13 mouse cellular contexts compared by ENCODE assay signal in genomic region chr2:173238522-173238921, GRCm38 (mm10). TPM values are rescaled to one million over a fixed set of nuclear protein-coding genes. Genes with fewer than 3 reads are reported as not detected.
DNase-seq lines count a peak whose midpoint lies in the region; ATAC-seq and TF ChIP-seq lines count a peak whose summit lies in the region.
"Had no signal": no experiment of that assay in that cellular context is flagged by ENCODE, and none has a peak within 500 bp of the region (broad histone marks: within the 10 kb centered on the region; RNA-seq: fewer than 3 reads in every experiment).

No protein-coding gene starts in this region.

- TF ChIP-seq CTCF in CH12.LX (conservative IDR thresholded peaks at IDR 0.05 in 1 of 2, IDR thresholded peaks at IDR 0.05 in 1 of 2; ENCODE audit: low read depth in 2 of 2, low read length in 2 of 2): no peak
- no peak for TF ChIP-seq CTCF in hindbrain, postnatal 0 days (IDR thresholded peaks at IDR 0.05; ENCODE audit: low read depth)
- no peak for TF ChIP-seq CTCF in liver, postnatal 0 days (IDR thresholded peaks at IDR 0.05; ENCODE audit: low read depth)

- in situ Hi-C loops in CH12.LX (cut with MboI; ENCODE audit: low pct_ligation_motif_present, low pct_unique_long_range_greater_than_20kb, low sequenced_read_pairs): no loop called here

- no peak overlapping the region for H3K4me2 ChIP-seq in CH12.LX (ENCODE audit: insufficient read depth, low read depth, poor library complexity, severe bottlenecking)
- 0 out of 2 replicates have a peak overlapping the region, but pooled peaks have one; percentile 7 for H3K4me2 ChIP-seq in embryonic facial prominence, embryonic 11.5 days (ENCODE audit: low read depth, low read length)
- no peak overlapping the region for H3K4me2 ChIP-seq in hindbrain, postnatal 0 days (ENCODE audit: low read depth, low read length)
- H3K4me2 ChIP-seq in liver, postnatal 0 days (ENCODE audit: low read depth, low read length): no peak overlapping the region

- no peak for TF ChIP-seq RAD21 in CH12.LX (IDR thresholded peaks at IDR 0.05; ENCODE audit: low read depth, low read length)

- no peak overlapping the region for H3K9ac ChIP-seq in CH12.LX (ENCODE audit: insufficient read depth, low read depth)
- H3K9ac ChIP-seq in embryonic facial prominence, embryonic 11.5 days (replicated peaks; ENCODE audit: low read length): peak overlapping the region; percentile 22; the same call in 1 of the 2 replicates
- peak overlapping the region; percentile 30; the same call in 1 of the 2 replicates for H3K9ac ChIP-seq in hindbrain, postnatal 0 days (replicated peaks; ENCODE audit: low read length)
- no peak overlapping the region for H3K9ac ChIP-seq in liver, postnatal 0 days (replicated peaks)

- H3K9me3 ChIP-seq in heart, embryonic 10.5 days: no peaks in the 10 kb centered on the region
- H3K9me3 ChIP-seq in CH12.LX (replicated peaks; ENCODE audit: low read length): no peaks in the 10 kb centered on the region
- no peaks in the 10 kb centered on the region for H3K9me3 ChIP-seq in embryonic facial prominence, embryonic 11.5 days (replicated peaks; ENCODE audit: control insufficient read depth, low read length)
- no peaks in the 10 kb centered on the region for H3K9me3 ChIP-seq in hindbrain, postnatal 0 days (ENCODE audit: low read length)
- no peaks in the 10 kb centered on the region for H3K9me3 ChIP-seq in liver, postnatal 0 days (ENCODE audit: low read length)

- 0 out of 2 replicates have a peak overlapping the region, but pooled peaks have one; percentile 36 for H3K27ac ChIP-seq in heart, embryonic 10.5 days
- no peak overlapping the region for H3K27ac ChIP-seq in CH12.LX (ENCODE audit: insufficient read depth, low read depth)
- H3K27ac ChIP-seq in embryonic facial prominence, embryonic 11.5 days (replicated peaks; ENCODE audit: low read depth, low read length): 0 out of 2 replicates have a peak overlapping the region, but pooled peaks have one; percentile 4
- no peak overlapping the region for H3K27ac ChIP-seq in hindbrain, postnatal 0 days
- H3K27ac ChIP-seq in liver, postnatal 0 days (ENCODE audit: low read depth): no peak overlapping the region

- no peak overlapping the region for H3K4me3 ChIP-seq in heart, embryonic 10.5 days
- H3K4me3 ChIP-seq in CH12.LX (replicated peaks in 1 of 3; ENCODE audit: low read depth in 2 of 3, low read length in 2 of 3, poor library complexity in 1 of 3): no peak overlapping the region
- no peak overlapping the region for H3K4me3 ChIP-seq in embryonic facial prominence, embryonic 11.5 days (ENCODE audit: low read depth, low read length)
- H3K4me3 ChIP-seq in hindbrain, postnatal 0 days (ENCODE audit: low read length): no peak overlapping the region
- H3K4me3 ChIP-seq in liver, postnatal 0 days (ENCODE audit: low read depth, low read length): no peak overlapping the region

- dilution Hi-C loops in CH12.LX (cut with MboI; ENCODE audit: extremely low pct_ligation_motif_present, extremely low pct_unique_long_range_greater_than_20kb, low sequenced_read_pairs): no loop called here

- no peak for TF ChIP-seq EP300 in CH12.LX (IDR thresholded peaks at IDR 0.05; ENCODE audit: low read length)
- no peak for TF ChIP-seq EP300 in liver, postnatal 0 days (IDR thresholded peaks at IDR 0.05; ENCODE audit: low read depth)

- WGBS in heart, embryonic 10.5 days: 22% methylated on average over 14 of the region's 14 CpGs
- WGBS in embryonic facial prominence, embryonic 11.5 days: 8% methylated on average over 14 of the region's 14 CpGs
- WGBS in hindbrain, postnatal 0 days: 24% methylated on average over 14 of the region's 14 CpGs
- 55% methylated on average over 14 of the region's 14 CpGs for WGBS in liver, postnatal 0 days (ENCODE audit: insufficient replicate concordance)

- H3K36me3 ChIP-seq in heart, embryonic 10.5 days: no peaks in the 10 kb centered on the region
- H3K36me3 ChIP-seq in CH12.LX (replicated peaks in 1 of 2; ENCODE audit: control insufficient read depth in 1 of 2, insufficient read depth in 1 of 2, low read length in 1 of 2): peaks cover 3 to 31% of the 10 kb centered on the region in 2 experiments
- no peaks in the 10 kb centered on the region for H3K36me3 ChIP-seq in embryonic facial prominence, embryonic 11.5 days (replicated peaks; ENCODE audit: control insufficient read depth, insufficient read depth, low read depth, low read length)
- no peaks in the 10 kb centered on the region for H3K36me3 ChIP-seq in hindbrain, postnatal 0 days (ENCODE audit: insufficient read depth, low read length)
- H3K36me3 ChIP-seq in liver, postnatal 0 days (replicated peaks; ENCODE audit: insufficient read depth, low read length): no peaks in the 10 kb centered on the region

- no peak for DNase-seq in heart, embryonic 10.5 days (ENCODE audit: low spot score)
- DNase-seq in heart, adult 11 months: no peak
- DNase-seq in CH12.LX (ENCODE audit: extremely low read depth): no peak
- DNase-seq in embryonic facial prominence, embryonic 11.5 days (ENCODE audit: low spot score): no peak
- no peak for DNase-seq in hindbrain, postnatal 0 days (ENCODE audit: low spot score)
- DNase-seq in right cerebral cortex, adult 2 months (ENCODE audit: low spot score in 2 of 2): no peak
- no peak for DNase-seq in liver, postnatal 0 days
- DNase-seq: B cell, adult 2 months; cerebellum, postnatal 14 days; heart, adult 18-20 months; kidney, adult 11 months had no signal

- ATAC-seq in embryonic facial prominence, embryonic 11.5 days (replicated peaks; ENCODE audit: insufficient number of reproducible peaks, low FRiP score, low TSS enrichment, low read depth): no peak
- ATAC-seq in hindbrain, postnatal 0 days: no peak
- no peak for ATAC-seq in megakaryocyte, adult 5-6 weeks (ENCODE audit: poor library complexity, severe bottlenecking)
- ATAC-seq in liver, postnatal 0 days: no peak

- no peak for TF ChIP-seq POLR2A in CH12.LX (IDR thresholded peaks at IDR 0.05; ENCODE audit: low read depth, low read length)

- peaks cover 19% of the 10 kb centered on the region; the same call in 1 of the 2 replicates for H3K27me3 ChIP-seq in heart, embryonic 10.5 days (ENCODE audit: insufficient read depth, poor library complexity, severe bottlenecking)
- no peaks in the 10 kb centered on the region for H3K27me3 ChIP-seq in CH12.LX (replicated peaks)
- no peaks in the 10 kb centered on the region for H3K27me3 ChIP-seq in embryonic facial prominence, embryonic 11.5 days (ENCODE audit: control insufficient read depth, insufficient read depth, low read length)
- no peaks in the 10 kb centered on the region for H3K27me3 ChIP-seq in hindbrain, postnatal 0 days (ENCODE audit: insufficient read depth, low read length)
- H3K27me3 ChIP-seq in liver, postnatal 0 days (ENCODE audit: insufficient read depth, low read length): no peaks in the 10 kb centered on the region

- peaks cover 70% of the 10 kb centered on the region for H3K4me1 ChIP-seq in heart, embryonic 10.5 days
- H3K4me1 ChIP-seq in CH12.LX (ENCODE audit: control insufficient read depth in 1 of 2, insufficient read depth in 2 of 2): peaks cover 23 to 45% of the 10 kb centered on the region in 2 experiments
- H3K4me1 ChIP-seq in embryonic facial prominence, embryonic 11.5 days (ENCODE audit: control insufficient read depth, insufficient read depth, low read length): peaks cover 27% of the 10 kb centered on the region
- H3K4me1 ChIP-seq in hindbrain, postnatal 0 days (ENCODE audit: insufficient read depth, low read length): peaks cover 7% of the 10 kb centered on the region
- H3K4me1 ChIP-seq in liver, postnatal 0 days (ENCODE audit: insufficient read depth): no peaks in the 10 kb centered on the region

- peaks cover 38% of the 10 kb centered on the region for H3K79me2 ChIP-seq in CH12.LX (replicated peaks; ENCODE audit: control insufficient read depth, extremely low read depth, insufficient read depth, poor library complexity, severe bottlenecking)

TF ChIP-seq in CH12.LX, 34 proteins besides CTCF, POLR2A, EP300 and RAD21:
- TF ChIP-seq CHD1 (IDR thresholded peaks at IDR 0.05; ENCODE audit: low read depth, low read length): no peak
- TF ChIP-seq USF2 (conservative IDR thresholded peaks at IDR 0.05; ENCODE audit: low read depth, low read length): no peak
- TF ChIP-seq HCFC1 (IDR thresholded peaks at IDR 0.05; ENCODE audit: low read depth, low read length): no peak
- TF ChIP-seq ETS1 (conservative IDR thresholded peaks at IDR 0.05; ENCODE audit: low read depth, low read length): 0 out of 2 replicates have a peak, but pooled peaks have one; percentile 6
- no peak for TF ChIP-seq SIN3A (IDR thresholded peaks at IDR 0.05; ENCODE audit: low read length)
TF ChIP-seq in CH12.LX: peak in this region for 1.

RNA-seq across cellular contexts. Expression of gene Zbp1, which starts 19.8 kb away (rescaled TPM):
- not detected in 2 replicates for polyA plus RNA-seq in heart, embryonic 10.5 days (2016; fragmentation: Nextera tagmentation; extraction: Ambion mirVana)
- total RNA-seq in CH12.LX (2012; rRNA removed) (8.4 and 8.7 TPM in 2 replicates), CH12.LX (2014; rRNA removed) (7.3 and 9.8 TPM in 2 replicates)
- 7.9 and 8.1 TPM in 2 replicates for polyA plus RNA-seq in CH12.LX (2012; ENCODE audit: insufficient read length, low read depth)
- not detected in 2 replicates for polyA plus RNA-seq in embryonic facial prominence, embryonic 11.5 days (2014; fragmentation: Nextera tagmentation; extraction: Ambion mirVana)
- total RNA-seq in hindbrain, postnatal 0 days (2014; rRNA removed): not detected in 2 replicates
- polyA plus RNA-seq in hindbrain, postnatal 0 days (2015; fragmentation: Nextera tagmentation; extraction: Ambion mirVana): 0.58 and 0.68 TPM in 2 replicates
- 54.6 and 63.0 TPM in 2 replicates for total RNA-seq in megakaryocyte, adult 5-6 weeks (2015)
- 35.6 and 56.8 TPM in 2 replicates for total RNA-seq in megakaryocyte, adult 5-6 weeks (2017)
- polyA plus RNA-seq in liver, postnatal 0 days (2015; fragmentation: Nextera tagmentation; extraction: Ambion mirVana): 4.9 and 6.7 TPM in 2 replicates
- total RNA-seq: left cerebral cortex, adult 18-20 months had no signal

RNA-seq across cellular contexts. Expression of gene Pmepa1, which starts 37.8 kb away (rescaled TPM):
- polyA plus RNA-seq in heart, embryonic 10.5 days (2016; fragmentation: Nextera tagmentation; extraction: Ambion mirVana): 1.4 and 1.9 TPM in 2 replicates
- total RNA-seq in CH12.LX (2012; rRNA removed): 9.8 and 9.9 TPM in 2 replicates
- 1.2 and 1.6 TPM in 2 replicates for total RNA-seq in CH12.LX (2014; rRNA removed)
- polyA plus RNA-seq in CH12.LX (2012; ENCODE audit: insufficient read length, low read depth): 11.0 and 11.8 TPM in 2 replicates
- 3.3 and 3.4 TPM in 2 replicates for polyA plus RNA-seq in embryonic facial prominence, embryonic 11.5 days (2014; fragmentation: Nextera tagmentation; extraction: Ambion mirVana)
- 7.7 and 16.0 TPM in 2 replicates for total RNA-seq in hindbrain, postnatal 0 days (2014; rRNA removed)
- polyA plus RNA-seq in hindbrain, postnatal 0 days (2015; fragmentation: Nextera tagmentation; extraction: Ambion mirVana): 2.6 and 3.0 TPM in 2 replicates
- total RNA-seq in megakaryocyte, adult 5-6 weeks (2015): 0.84 and 1.2 TPM in 2 replicates
- total RNA-seq in megakaryocyte, adult 5-6 weeks (2017): 0.04 and 0.07 TPM in 2 replicates
- 0.21 and 0.36 TPM in 2 replicates for polyA plus RNA-seq in liver, postnatal 0 days (2015; fragmentation: Nextera tagmentation; extraction: Ambion mirVana)

Comparison
In these comparisons a context has a peak if more than half of its experiments do, and no peak if none do; other contexts are left out.
1. H3K27ac ChIP-seq: peak in heart, embryonic 10.5 days (single experiment) and embryonic facial prominence, embryonic 11.5 days (single experiment); none in CH12.LX (single experiment), hindbrain, postnatal 0 days (single experiment) and liver, postnatal 0 days (single experiment).
2. H3K9ac ChIP-seq: peak in embryonic facial prominence, embryonic 11.5 days (single experiment) and hindbrain, postnatal 0 days (single experiment); none in CH12.LX (single experiment) and liver, postnatal 0 days (single experiment).